Mouse (Mus musculus) ES-CJ7 (cell line): Measurements from ENCODE around the gene Gpr135.
A peak's percentile ranks its signal among the peaks of the same experiment; 100 is the strongest.

ENCODE experiments used
- DNase-seq: peaks from one replicate; pipeline ENCODE4 v3.0.0; 2011; ENCODE audit warnings: low read depth, low spot score

Gpr135 gene

DNA sequence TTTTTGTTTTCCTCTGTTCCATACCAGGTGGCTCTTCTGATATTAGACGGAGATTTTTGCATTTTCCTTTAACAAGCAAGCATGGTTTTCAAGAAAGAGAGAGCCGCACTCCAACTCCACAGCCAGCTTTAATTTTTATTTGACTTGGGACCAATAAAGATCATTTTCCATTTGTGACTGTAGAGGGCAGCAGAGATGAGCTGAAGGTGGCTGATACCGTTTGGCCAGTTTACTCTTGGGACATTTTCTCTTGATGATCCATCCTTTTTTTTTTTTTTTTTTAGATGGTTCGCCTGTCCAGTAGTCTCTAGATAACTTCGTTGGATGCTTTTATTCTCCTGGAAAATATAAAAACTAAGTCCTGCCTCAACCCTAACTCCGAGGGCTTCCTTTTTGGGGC is 17.6 kb downstream of the Gpr135 start:
- DNase-seq, result peak; percentile 65

DNA sequence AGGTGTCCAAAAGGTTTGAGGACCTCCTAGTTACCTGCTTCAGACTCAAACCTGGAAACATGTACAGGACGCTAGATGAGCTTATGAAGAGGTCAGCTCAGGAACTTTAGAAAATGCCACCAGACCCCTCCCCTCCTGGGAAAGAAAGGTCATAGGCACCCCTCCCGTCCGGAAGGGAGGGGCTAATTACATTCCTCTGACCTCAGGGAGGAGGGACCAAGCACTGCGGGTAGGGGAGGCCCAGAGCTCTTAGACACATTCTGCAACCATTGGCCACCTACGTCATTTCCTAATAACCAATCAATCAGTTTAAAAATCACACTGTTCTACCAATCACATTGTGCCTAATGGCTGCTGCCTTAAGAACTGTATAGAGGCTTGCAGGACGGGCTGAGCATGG is 18.4 kb downstream of the Gpr135 start:
- DNase-seq, result peak; percentile 65

DNA sequence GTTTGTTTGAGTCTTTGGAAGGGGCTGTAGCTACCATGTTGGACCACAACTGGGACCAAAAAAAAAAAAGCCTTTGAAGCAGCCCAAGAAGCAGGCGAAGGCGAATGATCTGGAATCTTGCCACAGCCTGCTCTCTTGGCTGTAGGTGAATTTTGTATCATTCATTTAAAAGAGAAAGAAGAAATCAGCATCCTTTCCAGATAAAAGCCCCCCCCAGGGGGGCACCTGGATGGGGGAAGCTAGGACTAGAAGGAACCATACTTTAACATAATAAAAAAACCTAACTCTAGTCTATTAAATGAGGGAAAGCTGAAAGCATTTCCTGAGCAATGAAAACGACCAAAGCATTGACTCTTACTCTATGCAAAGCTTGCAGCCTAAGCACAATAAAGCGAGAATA is 20.1 kb downstream of the Gpr135 start:
- peak; percentile 31 for DNase-seq

DNA sequence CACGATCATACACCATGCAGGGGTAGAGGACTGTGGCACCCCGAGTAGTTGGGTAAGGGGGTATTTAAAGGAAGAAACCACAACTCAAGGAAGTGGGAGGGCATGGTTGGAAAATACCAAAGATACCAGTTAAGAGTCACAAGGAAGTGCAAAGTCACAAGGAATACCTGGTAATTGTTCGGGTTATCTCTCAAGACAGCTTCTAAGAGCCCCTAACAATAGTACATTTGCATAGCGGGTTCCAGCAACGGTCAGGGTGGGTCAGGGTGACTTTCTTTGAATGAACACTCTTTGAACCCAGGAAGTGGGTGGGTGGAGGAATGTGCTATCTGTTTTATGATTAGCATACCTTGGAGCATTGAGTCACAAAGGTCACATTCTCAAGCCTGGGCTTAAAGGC is 20.8 kb downstream of the Gpr135 start:
- peak; percentile 30 for DNase-seq

DNA sequence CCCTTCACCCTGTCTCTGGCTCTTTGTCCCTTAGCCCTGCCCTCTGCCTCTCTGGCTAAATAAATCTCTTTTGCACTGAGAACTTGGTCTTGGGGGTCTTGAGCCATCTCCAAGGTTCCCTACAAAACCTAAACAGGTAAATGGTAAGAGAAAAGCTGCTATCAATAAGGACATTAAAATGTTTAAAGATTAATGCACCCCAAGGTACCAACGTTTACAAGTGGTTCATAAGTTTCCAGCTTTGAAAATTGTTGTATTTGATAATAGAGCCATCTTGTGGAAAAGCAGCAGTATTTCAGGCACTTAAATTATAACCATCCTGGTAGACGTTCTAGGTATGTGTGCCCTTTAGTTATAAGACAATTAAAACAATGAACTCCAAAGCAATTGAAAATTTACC is 23.4 kb downstream of the Gpr135 start:
- DNase-seq, result no peak

DNA sequence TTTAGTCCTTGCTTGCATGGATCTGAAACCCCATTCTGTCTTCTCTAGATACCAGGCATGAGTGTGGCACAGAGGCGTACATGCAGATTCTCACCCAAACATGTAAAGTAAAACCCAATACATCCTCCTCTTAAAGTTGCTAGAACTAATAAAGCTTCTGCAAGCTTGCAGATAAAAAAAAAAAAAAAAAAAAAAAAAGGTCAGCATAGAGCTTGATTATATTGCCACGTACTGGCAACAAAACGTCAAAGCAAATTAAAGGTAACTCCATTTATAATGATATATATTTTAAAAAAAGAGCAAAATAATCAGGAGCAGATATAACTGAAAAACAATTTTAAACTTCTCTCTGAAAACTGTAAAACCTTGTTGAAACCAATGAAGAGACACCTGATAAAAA is 29.7 kb downstream of the Gpr135 start:
- DNase-seq, result no peak

DNA sequence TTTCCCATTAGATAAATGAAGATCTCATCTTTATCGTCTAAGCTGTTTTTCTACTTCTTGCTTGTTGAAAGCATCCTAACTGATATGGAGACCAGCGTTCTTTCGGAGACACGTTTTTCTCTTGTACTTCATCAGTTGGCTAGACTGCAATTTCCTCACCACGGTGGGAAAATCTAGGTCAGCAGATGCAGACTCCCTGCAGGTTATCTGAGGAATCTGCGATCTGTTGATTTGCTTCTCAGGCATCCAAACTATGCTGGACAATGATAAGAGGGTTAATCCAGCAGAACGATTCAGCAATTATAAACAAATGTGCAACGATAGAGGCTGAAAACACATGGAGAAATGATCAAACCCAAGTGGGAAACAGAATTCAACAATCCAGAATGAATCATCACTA is 31.4 kb downstream of the Gpr135 start:
- DNase-seq, result no peak

DNA sequence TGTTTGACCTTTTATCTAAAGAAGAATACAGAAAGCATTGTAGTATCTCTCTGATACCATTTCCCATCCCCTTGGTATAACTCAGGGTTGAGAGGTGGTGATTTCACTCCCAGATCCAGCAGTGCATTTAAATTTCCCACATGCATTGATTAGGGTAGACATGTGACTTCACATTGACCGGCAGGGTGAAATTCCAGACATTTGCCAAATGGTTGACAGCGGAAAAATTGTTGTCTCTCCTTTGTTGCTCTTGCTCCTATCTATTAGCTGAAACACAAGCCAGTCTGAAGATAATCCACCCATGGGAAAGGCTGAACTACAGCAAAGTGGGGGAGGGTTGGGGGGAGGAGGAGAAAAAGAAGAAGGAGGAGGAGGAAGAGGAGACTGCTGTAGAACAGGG is 32.1 kb downstream of the Gpr135 start:
- no peak for DNase-seq

DNA sequence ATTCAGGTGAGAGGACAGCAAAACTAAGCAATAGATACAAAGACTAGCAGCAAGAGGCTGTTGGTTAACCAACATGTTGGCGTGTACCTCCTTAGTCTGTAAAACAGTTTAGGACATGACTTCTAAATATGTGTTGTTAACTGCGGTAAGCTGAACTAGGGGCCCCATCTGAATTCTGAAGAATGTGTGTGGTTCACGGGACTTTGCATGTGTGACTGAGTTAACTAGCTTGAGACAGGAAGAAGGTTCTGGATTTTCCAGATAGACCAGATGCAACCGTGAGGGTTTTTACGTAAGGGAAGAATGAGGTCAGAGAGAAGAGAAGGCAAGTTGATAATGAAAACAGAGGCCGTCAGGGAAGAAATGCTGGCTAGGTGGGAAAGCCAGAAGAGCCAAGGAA is 33.9 kb downstream of the Gpr135 start:
- DNase-seq, result no peak

DNA sequence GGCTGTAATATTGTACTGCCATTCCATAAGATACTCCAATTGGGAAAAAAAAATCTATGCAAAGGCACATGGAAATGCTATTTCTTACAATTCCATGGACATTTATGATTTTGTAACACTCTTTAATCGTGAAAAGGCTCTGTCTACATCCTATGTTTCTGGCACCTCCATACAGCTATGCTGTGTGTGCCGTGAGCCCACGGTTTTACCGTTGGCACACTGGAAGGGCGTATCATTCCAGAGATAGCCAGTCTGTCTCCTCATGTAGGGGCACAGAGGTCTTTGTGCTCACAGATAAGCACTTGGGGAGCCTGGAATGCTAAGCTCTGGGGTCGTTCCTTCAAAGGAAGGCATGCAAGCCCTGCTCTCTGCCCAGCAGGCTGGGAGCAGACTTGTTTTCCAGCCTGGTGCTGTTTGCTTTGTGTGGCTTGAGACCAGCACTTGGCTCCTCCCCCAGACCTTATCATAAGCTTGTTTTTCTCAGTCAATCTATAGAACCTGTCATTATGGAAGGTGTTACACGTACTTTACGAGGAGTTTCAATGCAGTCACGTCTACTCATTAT is 34.7 kb downstream of the Gpr135 start:
- DNase-seq, result no peak

DNA sequence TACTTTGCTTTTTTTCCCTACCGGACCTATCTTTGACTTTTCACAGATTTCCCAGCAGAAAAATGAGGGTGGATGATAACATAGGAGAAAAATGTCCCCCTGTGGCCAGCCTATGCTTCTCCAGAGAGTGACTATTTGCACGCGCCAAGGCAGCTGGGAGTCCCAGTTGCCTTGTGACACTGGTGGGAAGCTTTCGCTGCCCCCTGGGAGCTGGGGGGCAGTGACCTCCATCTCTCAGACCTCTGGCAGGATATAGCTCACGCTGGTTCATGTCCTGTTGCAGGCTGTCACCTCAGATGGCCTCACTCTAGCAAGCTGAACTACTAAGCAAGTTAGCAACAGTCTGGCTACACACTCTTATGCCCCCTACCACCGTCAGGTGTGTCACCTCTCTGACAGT is 39.1 kb downstream of the Gpr135 start:
- no peak for DNase-seq

DNA sequence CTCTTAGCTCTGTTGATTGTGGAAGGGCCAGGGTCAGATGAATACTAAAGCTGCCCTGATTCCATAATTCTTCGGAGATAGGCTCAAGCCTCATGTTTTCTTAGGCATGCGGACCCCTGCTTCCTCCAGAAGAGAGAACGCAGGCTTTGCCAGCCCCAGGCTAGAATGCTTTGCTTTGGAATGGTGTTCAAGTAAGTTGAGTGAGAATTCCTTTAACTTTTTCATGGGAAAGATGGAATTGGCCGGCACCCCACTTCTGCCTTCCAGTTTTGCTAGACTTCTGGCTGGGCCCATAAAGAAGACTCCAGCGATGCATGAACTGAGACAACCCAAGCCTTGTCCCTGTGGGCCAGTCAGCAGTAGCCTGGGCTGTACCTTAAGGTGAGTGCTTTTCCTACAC is 39.8 kb downstream of the Gpr135 start:
- no peak for DNase-seq

DNA sequence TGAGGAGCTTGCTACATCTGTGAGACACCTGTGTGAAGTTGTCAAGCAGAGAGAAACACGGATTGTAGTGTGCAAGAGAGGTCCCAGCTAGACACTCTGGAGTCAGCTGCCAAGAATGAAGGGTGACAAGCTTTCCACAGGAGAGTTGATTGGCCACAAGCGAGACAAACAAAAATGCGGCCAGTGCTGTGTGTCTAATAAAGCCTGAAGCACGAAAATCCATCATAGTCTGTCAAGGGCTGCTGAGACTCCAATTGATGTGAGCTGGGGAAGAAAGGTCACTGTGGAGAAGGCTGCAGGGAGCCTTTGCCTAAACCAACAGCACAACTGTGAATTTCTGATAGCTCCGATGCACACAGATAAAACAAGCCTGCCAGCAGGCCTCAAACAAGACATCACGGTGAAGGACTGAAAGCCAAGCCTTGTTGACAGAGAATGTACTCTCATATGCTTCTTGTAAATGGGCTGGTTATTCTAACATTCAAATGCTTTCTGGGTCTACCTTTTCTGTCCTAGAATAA is 45.6 kb downstream of the Gpr135 start:
- no peak for DNase-seq

DNA sequence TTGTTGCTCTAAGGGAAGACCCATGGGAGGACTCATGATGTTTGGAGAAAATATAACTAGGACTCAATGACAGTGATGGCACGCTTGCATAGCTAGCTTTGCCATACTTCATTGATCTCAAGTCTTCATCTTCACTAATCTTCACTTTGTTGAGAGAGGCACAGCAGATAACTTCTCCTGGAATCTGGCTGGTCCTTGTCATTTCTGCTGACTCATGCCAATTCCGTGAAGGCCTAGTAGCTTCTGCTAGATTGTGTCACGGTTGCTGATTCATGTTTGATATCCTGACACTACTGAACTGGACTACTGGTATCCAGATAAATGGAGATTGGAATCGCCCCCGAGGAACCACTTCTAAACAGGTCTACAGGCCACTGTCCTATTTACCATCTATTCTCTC is 47.4 kb downstream of the Gpr135 start:
- DNase-seq, result no peak

DNA sequence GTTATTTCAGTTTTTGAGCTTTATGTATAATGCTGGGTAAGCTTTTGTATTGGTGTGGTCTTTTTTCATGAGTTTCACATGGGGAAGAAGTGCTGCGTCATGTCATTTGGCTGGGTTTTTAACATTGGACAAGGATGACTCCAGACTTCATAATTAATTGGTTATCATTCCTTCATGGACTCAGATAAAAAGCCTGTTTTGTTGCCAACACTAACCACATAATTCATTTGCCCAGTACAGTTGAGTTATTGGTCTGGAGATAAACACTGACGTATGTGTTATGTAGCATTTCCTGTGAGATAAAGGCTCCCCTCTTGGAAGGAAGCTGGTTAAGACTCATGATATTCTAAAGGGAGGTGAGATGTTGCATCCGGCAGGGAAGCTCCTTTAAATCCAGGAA is 48.1 kb downstream of the Gpr135 start:
- DNase-seq, result no peak

DNA sequence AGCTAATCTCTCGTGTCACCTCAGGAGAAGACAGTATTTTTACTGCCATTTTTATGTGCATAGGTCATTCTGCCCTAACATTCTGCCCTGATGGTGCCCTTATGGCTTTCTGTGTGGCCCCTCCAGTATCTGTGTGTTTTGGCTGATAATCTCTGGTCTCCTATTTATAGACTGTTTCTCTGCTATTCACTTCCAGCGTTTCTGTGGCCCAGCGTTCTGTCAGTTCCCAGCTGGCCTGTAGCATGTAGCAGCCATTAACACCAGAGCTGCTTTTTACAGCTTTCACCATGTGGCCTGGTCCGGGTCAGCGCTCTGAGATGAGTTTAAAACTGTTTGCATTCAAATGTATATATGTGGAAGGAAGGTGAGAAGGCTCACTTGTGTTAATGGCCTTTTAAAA is 49.4 kb downstream of the Gpr135 start:
- no peak for DNase-seq

DNA sequence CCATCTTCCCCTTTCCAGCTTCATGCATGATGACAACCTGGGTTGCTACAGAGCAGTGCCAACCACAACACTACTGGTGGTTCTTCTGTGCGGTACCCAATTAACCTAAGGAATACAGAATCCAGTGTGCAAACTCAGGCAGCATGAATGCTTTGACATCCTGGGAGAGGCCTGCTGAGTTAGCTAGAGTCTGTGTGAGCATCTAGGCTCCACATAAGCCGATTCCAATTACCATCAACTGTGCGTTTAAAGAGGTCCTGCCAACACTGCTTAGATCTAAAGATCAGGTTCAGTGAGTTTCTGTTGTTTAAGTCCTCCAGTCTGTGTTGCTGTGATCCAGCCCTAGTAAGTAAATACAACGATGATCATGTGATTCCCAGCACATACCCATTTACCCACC is 50.6 kb downstream of the Gpr135 start:
- DNase-seq, result no peak
